Mouse (Mus musculus) monocyte, adult 5-6 weeks (primary cell): ENCODE results near the gene Lrrc55. TPM values are rescaled to one million over a fixed set of nuclear protein-coding genes. Genes with fewer than 3 reads are reported as not detected.
"Not testable (repeated sequence)": the region's sequence is repeated elsewhere in the genome, so short reads cannot be mapped to it uniquely, and the experiment has no call there.

Experiments used
- ATAC-seq: fragments of 153-309, 156-312 bp; replicated peaks from 2 replicates; pipeline ENCODE4 v1.8.0; 2017; ENCODE audit warnings: mild to moderate bottlenecking; ENCODE audit not compliant: low TSS enrichment, insufficient number of reproducible peaks, severe bottlenecking, poor library complexity, low FRiP score
- total RNA-seq: library from RNA; stranded (forward); fragments of 200-1000, 200-491, 200-594 nt; gene quantifications from 3 replicates; pipeline ENCODE4 v1.2.3, GENCODE M21; 2017

Lrrc55 gene
- 0.10 TPM in 1 of 3 replicates, not detected in the others for total RNA-seq

- no peak for ATAC-seq
Observed at GRCm38 (mm10) chr2:85196901-85197300, at the start of gene Lrrc55. TSS of gene Lrrc55 (minus strand) at chr2:85197197.

GRCm38 (mm10) chr2:85246506-85247082 is 49.6 kb upstream of the Lrrc55 start:
- peak; percentile 70 for ATAC-seq

GRCm38 (mm10) chr2:85245737-85246136 is 48.7 kb upstream of the Lrrc55 start:
- ATAC-seq: no peak

GRCm38 (mm10) chr2:85238068-85238667 is 41.2 kb upstream of the Lrrc55 start:
- ATAC-seq: no peak

- ATAC-seq: not testable (repeated sequence)
Observed at GRCm38 (mm10) chr2:85237231-85237630, 40.2 kb upstream of the Lrrc55 start.

GRCm38 (mm10) chr2:85230771-85231511 is 33.9 kb upstream of the Lrrc55 start:
- ATAC-seq: no peak

GRCm38 (mm10) chr2:85229606-85230005 is 32.6 kb upstream of the Lrrc55 start:
- ATAC-seq: no peak

GRCm38 (mm10) chr2:85227816-85228335 is 30.9 kb upstream of the Lrrc55 start:
- no peak for ATAC-seq

- ATAC-seq: no peak
Observed at GRCm38 (mm10) chr2:85224221-85225179, 27.5 kb upstream of the Lrrc55 start.

GRCm38 (mm10) chr2:85216606-85217005 is 19.6 kb upstream of the Lrrc55 start:
- no peak for ATAC-seq

GRCm38 (mm10) chr2:85213746-85214145 is 16.7 kb upstream of the Lrrc55 start:
- ATAC-seq: no peak

- ATAC-seq: no peak
Observed at GRCm38 (mm10) chr2:85209301-85209700, 12.3 kb upstream of the Lrrc55 start.

GRCm38 (mm10) chr2:85205170-85205569 is 8.2 kb upstream of the Lrrc55 start:
- no peak for ATAC-seq

GRCm38 (mm10) chr2:85198011-85198965 is 1.3 kb upstream of the Lrrc55 start:
- no peak for ATAC-seq

GRCm38 (mm10) chr2:85194566-85194965 is 2.4 kb downstream of the Lrrc55 start:
- ATAC-seq: no peak

- no peak for ATAC-seq
Observed at GRCm38 (mm10) chr2:85187582-85188151, 9.3 kb downstream of the Lrrc55 start.

- ATAC-seq: no peak
Observed at GRCm38 (mm10) chr2:85178139-85178800, 18.7 kb downstream of the Lrrc55 start.
